Mouse (Mus musculus): ENCODE measurements around the gene Myo10.

Gene Myo10

GRCm38 (mm10) chr15:25689477-25689876, 67.2 kb downstream of the Myo10 start:
- no peak for DNase-seq (ENCODE audit: low read depth in 2 of 2, low spot score in 2 of 2)

- DNase-seq (ENCODE audit: low read depth in 2 of 2, low spot score in 2 of 2) = no peak
These were observed 67.9 kb downstream of the Myo10 start for GRCm38 (mm10) chr15:25690066-25690745.

- DNase-seq (ENCODE audit: low read depth in 2 of 2, low spot score in 2 of 2) = no peak
These were observed 68.4 kb downstream of the Myo10 start for GRCm38 (mm10) chr15:25690746-25691105.

- peak in 1 of 2 experiments; percentile 15 for DNase-seq (ENCODE audit: low read depth in 2 of 2, low spot score in 2 of 2)
These were observed 70.1 kb downstream of the Myo10 start for GRCm38 (mm10) chr15:25692254-25692950.

- DNase-seq (ENCODE audit: low read depth in 2 of 2, low spot score in 2 of 2) = no peak
These were observed 71.4 kb downstream of the Myo10 start for GRCm38 (mm10) chr15:25693708-25694107.

- no peak for DNase-seq (ENCODE audit: low read depth in 2 of 2, low spot score in 2 of 2)
These were observed 72.4 kb downstream of the Myo10 start for GRCm38 (mm10) chr15:25694749-25695148.

GRCm38 (mm10) chr15:25695253-25695652, 72.9 kb downstream of the Myo10 start:
- DNase-seq (ENCODE audit: low read depth in 2 of 2, low spot score in 2 of 2) = no peak

GRCm38 (mm10) chr15:25695883-25696282, 73.6 kb downstream of the Myo10 start:
- DNase-seq (ENCODE audit: low read depth in 2 of 2, low spot score in 2 of 2) = peak; percentile 4 to 24

GRCm38 (mm10) chr15:25696660-25697059, 74.3 kb downstream of the Myo10 start:
- no peak for DNase-seq (ENCODE audit: low read depth in 2 of 2, low spot score in 2 of 2)

- DNase-seq (ENCODE audit: low read depth in 2 of 2, low spot score in 2 of 2) = no peak
These were observed 76.8 kb downstream of the Myo10 start for GRCm38 (mm10) chr15:25699032-25699557.

- DNase-seq (ENCODE audit: low read depth in 2 of 2, low spot score in 2 of 2) = no peak
These were observed 80.3 kb downstream of the Myo10 start for GRCm38 (mm10) chr15:25702602-25703001.

- no peak for DNase-seq (ENCODE audit: low read depth in 2 of 2, low spot score in 2 of 2)
These were observed 82.7 kb downstream of the Myo10 start for GRCm38 (mm10) chr15:25704809-25705585.

- DNase-seq (ENCODE audit: low read depth in 2 of 2, low spot score in 2 of 2) = no peak
These were observed 84.7 kb downstream of the Myo10 start for GRCm38 (mm10) chr15:25706874-25707554.

- no peak for DNase-seq (ENCODE audit: low read depth in 2 of 2, low spot score in 2 of 2)
These were observed 85.6 kb downstream of the Myo10 start for GRCm38 (mm10) chr15:25707891-25708290.

- no peak for DNase-seq (ENCODE audit: low read depth in 2 of 2, low spot score in 2 of 2)
These were observed 88.6 kb downstream of the Myo10 start for GRCm38 (mm10) chr15:25710876-25711275.

- DNase-seq (ENCODE audit: low read depth in 2 of 2, low spot score in 2 of 2) = no peak
These were observed 90.6 kb downstream of the Myo10 start for GRCm38 (mm10) chr15:25712877-25713276.

GRCm38 (mm10) chr15:25713587-25714361, 91.4 kb downstream of the Myo10 start:
- DNase-seq (ENCODE audit: low read depth in 2 of 2, low spot score in 2 of 2) = no peak

GRCm38 (mm10) chr15:25715218-25715995, 93.1 kb downstream of the Myo10 start:
- no peak for DNase-seq (ENCODE audit: low read depth in 2 of 2, low spot score in 2 of 2)

- DNase-seq (ENCODE audit: low read depth in 2 of 2, low spot score in 2 of 2) = no peak
These were observed 93.7 kb downstream of the Myo10 start for GRCm38 (mm10) chr15:25715996-25716395.

GRCm38 (mm10) chr15:25717006-25717405, 94.7 kb downstream of the Myo10 start:
- DNase-seq (ENCODE audit: low read depth in 2 of 2, low spot score in 2 of 2) = peak; percentile 48 to 63

Data from CD8-positive naive resting alpha-beta T cell, adult 2 months (primary cell).